Mouse (Mus musculus): Measurements from ENCODE around the gene Mustn1.
A peak's percentile ranks its signal among the peaks of the same experiment; 100 is the strongest.

DNA sequence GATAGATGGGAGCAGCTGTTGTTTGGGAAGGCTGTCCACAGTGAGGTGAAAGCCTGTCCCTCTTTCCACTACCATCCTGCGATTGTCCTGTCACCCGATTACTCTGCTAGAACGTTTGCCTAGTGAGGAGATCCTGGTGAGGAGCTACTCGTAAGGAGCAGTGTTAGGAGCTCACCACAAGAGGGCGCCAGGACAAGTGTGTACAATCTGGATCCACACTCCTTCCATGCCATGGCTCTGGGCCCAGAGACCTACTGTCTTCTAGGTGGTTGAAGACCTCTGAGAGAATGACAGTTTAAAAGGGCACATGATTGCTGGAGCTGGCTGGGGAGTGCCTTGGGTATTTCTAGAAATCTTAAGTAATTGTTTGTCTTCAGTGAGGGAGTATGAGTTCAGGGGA lies 12.0 kb upstream of the Mustn1 start:
- TF ChIP-seq CTCF (IDR thresholded peaks at IDR 0.05; ENCODE audit: borderline replicate concordance, insufficient read depth, low read depth, low read length) (peak; percentile 82), POLR2A (IDR thresholded peaks at IDR 0.05; ENCODE audit: borderline replicate concordance, insufficient read depth, low read length) (no peak)
